Mouse (Mus musculus) kidney, postnatal 4 days (tissue): ENCODE measurements around the gene E130114P18Rik.
A peak's percentile ranks its signal among the peaks of the same experiment; 100 is the strongest.

Source experiments
- DNase-seq, 2 experiments: peaks; one replicate each; pipeline ENCODE4 v3.0.0; 2021; ENCODE audit warnings: mixed read lengths in 2 of 2

Gene E130114P18Rik

DNA sequence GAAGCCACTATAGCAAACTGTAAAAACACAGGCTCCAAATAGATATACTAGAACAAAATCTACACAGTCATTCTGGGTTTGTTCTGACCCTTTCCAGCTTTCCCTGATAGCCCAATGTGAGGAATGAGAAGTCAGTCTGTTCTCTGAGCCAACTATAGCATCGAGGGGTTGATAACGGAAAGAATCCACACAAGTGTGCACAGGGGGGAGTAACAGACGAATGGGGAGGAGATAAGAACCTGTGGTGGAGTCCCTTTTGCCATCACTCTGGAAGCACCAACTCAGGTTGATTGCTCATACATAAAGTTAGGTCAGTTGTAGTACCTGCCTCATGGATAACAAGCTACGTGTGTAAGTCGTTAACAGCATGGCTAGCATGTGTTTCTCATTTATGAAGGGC lies 184.0 kb downstream of the E130114P18Rik start:
- no peak for DNase-seq

DNA sequence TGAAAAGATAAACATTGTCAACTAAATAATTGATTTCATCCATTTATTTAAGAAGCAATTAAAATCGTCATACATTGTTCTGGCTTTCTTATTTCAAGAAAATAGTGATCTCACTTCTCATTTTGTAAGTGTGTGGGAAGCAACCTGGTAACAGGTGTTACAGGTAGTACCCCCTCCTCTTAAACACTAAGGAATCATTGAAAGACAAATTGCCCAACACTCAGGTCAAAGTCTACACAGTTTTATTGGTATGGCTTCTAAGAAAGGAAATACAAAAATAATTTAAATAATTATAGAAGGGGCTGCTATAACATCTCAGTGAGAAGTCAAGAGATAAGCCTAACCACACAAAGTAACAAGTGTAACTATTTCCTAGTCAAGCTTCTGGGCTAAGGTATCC lies 188.1 kb downstream of the E130114P18Rik start:
- DNase-seq: no peak

- DNase-seq: no peak
Observed at GRCm38 (mm10) chr4:97587412-97588010, 190.4 kb downstream of the E130114P18Rik start.

DNA sequence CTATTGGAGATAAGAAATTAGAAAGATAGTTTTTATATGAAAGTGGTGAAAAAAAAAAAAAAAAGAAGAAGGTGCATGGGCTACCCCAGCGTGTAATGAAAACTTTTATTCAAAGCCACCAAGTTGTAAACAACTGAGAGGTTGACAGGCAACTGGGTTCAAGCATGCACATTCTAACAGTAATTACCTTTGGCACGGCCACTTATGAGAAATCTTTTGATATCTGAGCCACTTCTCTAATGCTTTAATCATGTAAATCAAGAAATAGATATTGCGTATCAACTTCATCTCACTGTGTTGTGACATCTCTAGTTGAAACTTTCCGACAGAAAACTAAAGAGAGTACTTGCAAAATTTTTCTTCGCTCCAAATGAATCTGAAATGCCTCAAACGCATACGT lies 192.7 kb downstream of the E130114P18Rik start:
- DNase-seq: no peak

DNA sequence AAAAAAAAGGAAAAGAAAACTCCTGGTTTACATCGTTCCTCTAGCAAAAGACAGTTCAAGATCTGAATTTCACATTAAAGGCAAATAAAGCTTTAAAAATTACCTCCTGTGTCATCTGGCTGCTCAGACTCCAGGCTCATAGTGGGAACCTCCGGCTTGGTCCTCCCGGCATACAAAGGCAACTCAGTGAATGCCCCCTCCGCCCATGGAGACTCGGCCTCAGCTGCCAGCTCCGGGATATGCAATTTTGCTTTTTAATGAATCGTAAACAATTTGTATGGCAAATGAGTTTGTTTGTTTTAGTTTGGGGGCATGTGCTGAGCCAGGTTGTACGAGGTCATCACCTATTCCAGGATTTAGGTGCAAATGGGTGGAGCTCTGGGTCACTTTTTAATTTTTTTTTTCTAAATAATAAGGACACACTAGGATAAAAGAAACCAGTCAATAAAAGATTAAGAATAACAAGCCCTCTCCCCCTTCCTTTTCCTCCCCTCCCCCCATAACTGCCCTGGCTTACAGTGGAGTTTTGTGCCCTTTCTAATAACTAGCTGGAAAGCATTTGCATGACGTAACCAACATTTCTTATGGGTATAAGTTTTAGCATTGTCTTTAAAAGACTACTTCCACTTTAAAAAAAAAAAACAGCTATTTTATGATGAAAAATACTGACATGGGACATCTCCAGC lies 193.3 kb downstream of the E130114P18Rik start:
- no peak for DNase-seq

GRCm38 (mm10) chr4:97582796-97583430 lies 195.0 kb downstream of the E130114P18Rik start:
- DNase-seq: no peak

GRCm38 (mm10) chr4:97582064-97582415 lies 195.8 kb downstream of the E130114P18Rik start:
- no peak for DNase-seq

- DNase-seq: no peak
Observed at GRCm38 (mm10) chr4:97581314-97582063, 196.4 kb downstream of the E130114P18Rik start.

GRCm38 (mm10) chr4:97580906-97581305 lies 197.0 kb downstream of the E130114P18Rik start:
- DNase-seq: no peak

DNA sequence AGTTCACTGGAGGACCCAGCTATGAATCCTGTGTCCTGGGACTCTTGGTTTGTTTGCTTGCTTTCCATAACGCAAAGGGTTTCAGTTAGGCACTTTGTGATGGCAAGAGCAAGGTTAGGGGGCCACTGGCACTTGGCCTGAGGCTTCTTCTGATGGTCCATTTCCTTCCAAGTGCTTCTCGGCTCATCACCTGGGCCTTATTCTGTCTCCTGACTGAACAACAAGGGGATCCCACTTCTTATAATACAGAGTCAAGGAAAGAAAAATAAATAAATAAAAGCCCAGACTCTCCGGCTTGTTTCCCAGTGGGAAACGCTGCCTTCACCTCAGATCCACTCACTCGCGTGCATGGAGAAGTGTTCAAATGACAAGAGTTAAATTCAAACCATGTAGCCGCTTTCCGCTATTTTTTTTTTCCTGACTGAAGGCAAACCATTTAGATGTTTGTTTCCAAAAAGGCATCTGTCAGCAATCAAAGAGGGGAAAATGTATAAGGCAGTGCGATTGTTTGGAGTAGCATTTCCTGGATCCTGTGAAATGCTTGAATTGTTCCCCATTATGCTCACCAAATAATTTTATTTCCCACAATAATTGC lies 199.2 kb downstream of the E130114P18Rik start:
- no peak for DNase-seq

GRCm38 (mm10) chr4:97577431-97577830 lies 200.4 kb downstream of the E130114P18Rik start:
- no peak for DNase-seq

DNA sequence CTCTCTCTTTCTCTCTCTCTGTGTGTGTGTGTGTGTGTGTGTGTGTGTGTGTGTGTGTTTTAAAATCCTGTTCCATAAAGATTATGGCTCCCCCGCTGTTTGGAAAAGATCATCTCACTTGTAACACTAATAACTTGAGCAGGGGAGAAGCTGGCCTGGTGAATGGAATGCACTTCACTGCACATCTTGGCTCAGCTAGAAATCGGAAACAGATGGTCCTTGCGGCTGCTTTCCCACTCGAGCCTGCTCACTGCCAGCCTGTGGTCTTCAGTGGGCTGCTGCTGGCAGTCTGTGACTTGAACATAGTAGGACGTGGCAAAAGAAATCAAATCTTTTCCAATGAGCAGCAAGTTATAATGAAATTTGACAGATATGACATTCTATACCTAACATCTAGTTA lies 202.4 kb downstream of the E130114P18Rik start:
- no peak for DNase-seq

- no peak for DNase-seq
Observed at GRCm38 (mm10) chr4:97569320-97569719, 208.6 kb downstream of the E130114P18Rik start.

GRCm38 (mm10) chr4:97564656-97565055 lies 213.2 kb downstream of the E130114P18Rik start:
- no peak for DNase-seq

DNA sequence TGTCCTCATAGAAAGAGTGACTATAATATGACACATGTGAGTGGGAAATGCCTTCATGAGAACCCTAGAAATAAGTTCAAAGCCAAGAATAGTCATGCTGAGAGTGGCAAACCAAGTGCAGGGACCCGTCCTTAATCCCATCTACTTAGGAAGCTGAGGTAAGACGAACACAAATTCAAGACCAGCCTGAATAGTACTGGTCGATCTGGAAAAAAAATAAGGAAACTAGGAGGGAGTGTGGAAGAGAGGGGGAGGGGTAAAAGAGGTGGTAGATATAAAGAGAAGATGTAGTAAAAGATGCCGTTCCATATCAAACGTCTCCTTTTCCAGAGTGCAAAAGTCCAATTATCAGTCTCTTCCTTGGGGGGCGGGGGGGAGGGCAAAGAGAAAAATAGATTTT lies 213.7 kb downstream of the E130114P18Rik start:
- DNase-seq: no peak

DNA sequence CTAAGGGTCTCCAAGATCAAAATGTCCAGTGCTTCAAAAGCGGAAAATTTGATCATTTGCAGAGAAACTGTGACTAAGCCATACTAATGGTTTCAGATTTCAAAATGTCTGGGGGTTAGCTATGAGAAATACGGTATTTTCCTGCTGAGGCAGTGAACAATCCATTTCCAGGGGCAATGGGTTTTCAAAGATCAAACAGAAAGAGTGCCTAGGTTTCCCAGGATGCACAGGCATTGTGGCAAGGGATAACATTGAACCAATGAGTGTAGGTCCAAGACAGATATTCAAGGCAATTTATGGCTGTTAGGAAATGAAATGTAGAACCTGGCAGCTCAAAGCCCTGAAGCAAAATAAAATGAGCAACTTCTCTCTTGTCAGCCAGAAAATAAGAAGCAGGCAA lies 220.3 kb downstream of the E130114P18Rik start:
- no peak for DNase-seq

DNA sequence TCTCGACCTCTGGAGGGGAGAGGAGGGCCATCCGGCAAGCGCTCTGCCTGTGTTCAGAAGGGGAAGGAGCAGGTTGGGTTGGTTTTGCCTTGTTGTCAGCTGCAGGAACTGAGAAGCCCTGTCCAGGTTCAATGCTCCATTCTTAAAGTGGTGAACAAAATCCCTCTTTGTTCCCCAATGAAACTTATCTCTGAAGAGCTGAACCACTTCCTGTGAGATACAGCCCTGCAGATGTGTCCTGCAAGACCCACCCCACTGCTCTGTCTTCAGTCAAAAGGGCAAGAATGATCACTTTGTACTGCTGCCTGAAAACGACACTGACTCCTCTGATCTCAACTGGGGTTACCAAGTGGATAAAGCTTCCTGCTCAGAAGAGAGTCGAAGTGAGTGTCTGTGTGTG lies 233.9 kb downstream of the E130114P18Rik start:
- peak in 1 of 2 experiments; percentile 1 for DNase-seq

DNA sequence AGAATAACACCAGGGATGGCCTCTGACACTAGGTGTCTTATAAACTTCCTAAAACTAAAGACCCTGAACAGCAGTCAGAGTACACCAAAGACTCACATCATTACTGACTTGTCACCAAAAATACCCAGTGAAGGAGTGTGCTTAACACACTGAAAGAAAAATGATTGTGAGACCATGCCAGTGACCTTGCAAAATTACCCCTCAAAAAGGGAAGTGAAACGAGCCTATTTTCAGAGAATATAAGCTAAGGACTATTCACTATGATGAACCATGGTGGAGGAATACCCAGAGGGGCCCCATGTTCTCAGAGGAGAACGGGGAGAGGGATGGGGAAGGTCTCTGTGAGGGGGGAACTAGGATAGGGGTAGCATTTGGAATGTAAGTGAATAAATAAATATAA lies 245.8 kb downstream of the E130114P18Rik start:
- DNase-seq: no peak

DNA sequence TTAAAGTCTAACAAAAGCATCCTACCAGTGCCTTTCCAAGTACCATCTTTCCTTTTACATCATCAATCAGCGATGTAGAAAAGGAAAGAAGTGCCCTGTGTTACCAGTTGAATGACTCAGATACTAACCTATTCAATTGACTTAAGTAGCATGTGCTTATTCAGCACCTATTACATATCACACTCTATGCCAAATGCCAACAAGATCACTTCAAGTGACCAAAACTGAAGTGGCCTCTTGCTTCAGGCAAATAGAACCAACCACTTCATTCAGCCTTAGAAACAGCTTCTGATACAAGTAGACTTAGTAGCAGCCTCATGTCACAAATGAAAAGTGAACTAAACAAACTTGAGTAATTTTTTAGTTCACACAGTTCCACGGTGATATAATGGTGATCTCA lies 249.4 kb downstream of the E130114P18Rik start:
- DNase-seq: no peak
